Mouse (Mus musculus): ENCODE data around the gene Mfge8.

Mfge8 gene

DNA sequence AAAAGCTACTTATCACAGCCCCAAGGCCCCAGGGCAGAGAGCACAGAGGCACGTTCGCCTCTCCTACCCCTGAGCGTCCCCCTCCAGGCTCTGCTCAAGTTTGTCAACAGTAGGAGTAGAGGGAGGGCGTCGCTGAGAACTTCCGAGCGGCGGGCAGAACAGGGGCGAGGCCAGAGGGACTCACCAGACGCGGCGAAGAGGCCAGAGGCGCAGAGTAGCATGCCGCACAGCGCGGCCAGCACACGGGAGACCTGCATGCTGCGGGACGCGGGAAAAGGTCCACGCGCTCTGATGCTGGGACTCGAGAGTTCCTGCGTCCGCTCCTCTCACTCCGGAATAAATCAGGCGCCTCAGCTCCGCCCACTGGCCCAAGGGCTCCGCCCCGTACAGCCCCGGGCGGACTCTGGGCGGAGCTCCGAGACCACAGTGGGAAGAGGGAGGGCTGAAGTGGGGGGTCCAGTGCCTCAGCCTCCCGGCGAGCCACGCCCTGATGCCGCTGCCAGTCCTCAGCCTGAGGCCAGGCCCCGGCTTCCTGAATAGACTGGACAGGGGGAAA is at the start of gene Mfge8:
TSS of gene Mfge8 (minus strand) at position 350 of the 556 bp plus-strand sequence.
- peak; percentile 88 for DNase-seq (ENCODE audit: low read depth, low spot score)

DNA sequence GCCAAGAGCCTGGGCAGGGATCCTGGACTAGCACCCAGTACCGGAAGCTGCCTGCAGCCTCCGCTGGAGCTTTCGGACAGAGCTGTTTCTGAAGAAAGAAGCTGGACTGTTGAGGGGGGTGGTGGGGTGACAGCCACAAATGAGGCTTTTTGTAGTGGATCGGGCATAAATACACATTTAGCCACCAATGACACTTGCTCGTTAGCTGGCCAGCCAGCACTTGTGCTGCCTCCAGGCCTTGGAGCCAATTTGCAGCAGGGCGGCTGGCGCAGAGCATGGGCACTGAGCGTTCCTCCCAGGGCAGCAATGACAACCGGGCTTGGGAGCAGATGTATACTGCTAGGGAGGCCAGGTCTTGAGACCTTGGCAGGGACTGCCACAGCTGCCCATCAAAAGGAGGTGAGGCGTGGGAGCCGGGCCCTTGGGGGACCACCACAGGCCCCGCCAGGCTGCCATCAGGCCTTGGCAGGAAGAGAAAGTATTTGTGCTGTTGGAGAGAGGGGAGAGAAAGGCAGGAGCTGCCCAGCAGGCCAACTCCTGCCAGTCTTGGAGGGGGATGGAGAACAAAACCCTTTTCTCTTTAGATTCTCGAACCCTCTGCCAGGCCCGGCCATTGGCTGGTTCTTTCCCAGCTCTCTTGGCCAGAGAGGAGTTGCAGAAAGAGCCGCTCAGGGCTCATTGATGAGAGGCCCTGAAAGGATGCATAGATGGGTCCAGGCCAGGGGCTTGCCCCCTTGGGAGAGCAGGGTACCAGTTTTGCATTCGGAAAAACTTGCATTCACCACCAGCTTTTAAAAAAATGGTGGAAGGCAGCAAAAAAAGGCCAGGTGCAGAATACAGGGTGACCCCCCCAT is 45.9 kb upstream of the Mfge8 start:
- no peak for DNase-seq (ENCODE audit: low read depth, low spot score)

DNA sequence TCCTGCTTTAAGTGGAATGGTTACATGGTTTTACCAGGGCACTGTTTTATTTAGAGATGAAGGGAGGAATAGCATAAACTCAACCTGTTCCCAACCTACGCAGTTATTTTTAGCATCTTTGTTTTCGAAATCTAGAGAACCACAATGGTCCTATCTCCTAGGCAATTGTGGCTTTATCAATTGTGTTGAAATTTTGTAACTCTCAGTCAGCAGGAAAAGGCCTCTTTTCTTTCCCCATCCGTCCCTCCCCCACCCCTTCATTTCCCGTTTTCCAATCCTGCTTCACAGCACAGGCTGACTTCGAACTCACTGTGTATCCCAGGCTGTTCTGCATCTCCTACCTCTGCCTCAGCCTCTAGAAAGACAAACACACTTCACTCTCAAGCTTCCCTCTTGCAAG is 45.1 kb upstream of the Mfge8 start:
- no peak for DNase-seq (ENCODE audit: low read depth, low spot score)

DNA sequence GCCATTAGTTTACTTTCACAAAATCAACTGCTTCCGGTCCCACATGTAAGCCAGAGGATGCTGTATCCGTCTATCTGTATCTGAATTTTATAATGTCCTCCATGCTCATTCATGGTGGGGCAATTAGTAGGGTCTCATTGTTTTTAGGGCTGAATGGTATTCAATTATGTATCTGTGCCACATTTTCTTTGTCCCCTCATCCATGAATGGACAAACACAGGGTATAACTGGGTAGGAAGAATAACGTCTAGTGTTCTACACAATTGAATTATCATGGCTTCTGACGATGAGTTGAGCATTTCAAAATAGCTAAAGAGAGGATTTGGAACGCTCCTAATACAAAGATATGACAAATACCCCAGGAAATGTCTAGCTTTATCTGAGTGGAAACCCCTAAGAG is 42.6 kb upstream of the Mfge8 start:
- DNase-seq (ENCODE audit: low read depth, low spot score) = no peak

DNA sequence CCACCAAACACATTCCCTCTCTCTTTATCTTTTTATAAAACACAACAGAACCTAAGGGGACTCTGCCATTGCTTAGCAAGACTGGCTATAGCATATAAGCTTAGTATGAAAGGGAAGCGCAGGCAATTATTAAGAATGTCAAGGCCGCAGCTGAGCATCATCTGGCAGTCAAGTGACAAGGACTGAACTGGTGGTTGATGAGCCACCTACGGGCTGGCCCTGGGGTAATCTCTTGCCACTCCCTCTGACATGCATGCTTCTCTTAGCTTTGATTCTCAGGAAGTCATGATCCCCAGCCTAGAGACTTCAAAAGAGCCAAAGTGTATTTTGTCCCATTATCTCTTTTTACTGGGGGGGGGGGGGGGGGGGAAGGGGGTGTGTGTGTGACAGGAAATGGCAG is 41.7 kb upstream of the Mfge8 start:
- DNase-seq (ENCODE audit: low read depth, low spot score) = no peak

DNA sequence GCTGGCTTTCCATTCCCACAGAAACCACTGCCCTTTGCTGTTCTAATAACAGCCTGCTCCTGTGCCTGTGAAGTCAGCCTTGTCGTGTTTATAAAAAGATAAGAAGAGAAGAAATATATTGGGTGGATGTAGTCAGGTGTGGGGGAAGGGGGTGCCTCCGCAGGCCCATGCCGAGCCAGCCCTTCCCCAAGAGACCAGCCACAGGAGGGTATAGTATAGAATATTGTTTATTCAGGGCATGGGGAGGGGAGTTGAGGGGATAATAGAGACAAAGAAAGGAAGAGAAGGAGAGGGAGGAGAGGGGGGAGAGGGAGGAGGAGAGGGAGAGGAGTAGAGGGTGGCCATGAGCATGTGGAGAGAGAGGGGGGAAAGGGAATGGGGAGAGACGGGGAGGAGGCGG is 40.4 kb upstream of the Mfge8 start:
- no peak for DNase-seq (ENCODE audit: low read depth, low spot score)

DNA sequence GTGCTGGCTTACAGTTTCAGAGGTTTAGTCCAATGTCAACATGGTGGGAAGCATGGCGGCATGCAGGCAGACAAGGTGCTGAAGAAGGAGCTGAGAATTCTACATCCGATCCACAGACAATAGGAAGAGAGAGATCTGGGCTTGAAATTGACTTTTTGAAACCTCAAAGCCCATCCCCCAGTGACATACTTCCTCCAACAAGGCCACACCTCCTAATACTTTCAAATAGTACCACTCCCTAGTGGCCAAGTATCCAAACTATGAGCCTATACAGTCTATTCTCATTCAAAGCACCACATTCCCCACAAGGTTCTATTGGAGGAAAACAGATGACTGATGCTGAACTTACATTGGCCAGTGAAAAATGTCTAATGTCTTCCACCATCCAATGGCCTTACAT is 38.7 kb upstream of the Mfge8 start:
- DNase-seq (ENCODE audit: low read depth, low spot score) = no peak

DNA sequence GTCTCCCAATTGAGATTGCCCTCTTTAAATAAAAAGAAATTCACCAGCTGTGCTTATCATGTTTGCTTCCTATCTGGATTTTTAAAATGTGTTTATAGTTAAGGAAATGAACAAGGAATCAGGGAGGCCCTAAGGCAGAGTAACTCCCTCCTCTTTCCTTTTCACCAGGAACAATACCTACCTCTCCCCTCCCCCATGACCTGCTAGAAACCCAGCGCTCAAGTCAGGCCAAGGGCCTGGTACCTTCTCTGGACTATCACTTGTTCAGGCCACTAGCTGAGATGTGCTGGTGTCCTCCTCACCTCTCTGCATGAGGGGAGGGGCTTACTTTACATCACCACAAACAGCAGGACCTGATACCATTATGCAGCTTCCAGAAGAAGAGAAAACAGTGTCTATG is 34.6 kb upstream of the Mfge8 start:
- no peak for DNase-seq (ENCODE audit: low read depth, low spot score)

DNA sequence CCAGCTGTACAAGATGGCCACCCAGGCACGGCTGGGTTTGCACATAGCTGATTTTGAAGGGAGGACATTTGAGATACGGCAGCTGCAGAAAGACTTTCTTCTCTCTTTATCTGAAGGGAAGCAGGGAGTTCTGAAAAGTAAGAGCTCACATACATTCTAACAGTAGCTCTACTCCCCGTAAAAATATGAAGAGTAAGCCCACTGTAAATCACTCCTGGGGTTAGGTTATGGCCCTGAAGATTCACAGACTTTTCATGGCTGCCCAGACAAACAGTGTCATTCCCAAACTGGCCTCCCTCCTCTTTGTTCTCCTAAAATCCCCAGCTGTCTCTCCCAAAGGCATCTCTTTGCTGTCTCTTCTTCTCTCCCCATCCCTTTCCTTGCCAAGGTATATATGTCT is 24.9 kb upstream of the Mfge8 start:
- DNase-seq (ENCODE audit: low read depth, low spot score) = no peak

DNA sequence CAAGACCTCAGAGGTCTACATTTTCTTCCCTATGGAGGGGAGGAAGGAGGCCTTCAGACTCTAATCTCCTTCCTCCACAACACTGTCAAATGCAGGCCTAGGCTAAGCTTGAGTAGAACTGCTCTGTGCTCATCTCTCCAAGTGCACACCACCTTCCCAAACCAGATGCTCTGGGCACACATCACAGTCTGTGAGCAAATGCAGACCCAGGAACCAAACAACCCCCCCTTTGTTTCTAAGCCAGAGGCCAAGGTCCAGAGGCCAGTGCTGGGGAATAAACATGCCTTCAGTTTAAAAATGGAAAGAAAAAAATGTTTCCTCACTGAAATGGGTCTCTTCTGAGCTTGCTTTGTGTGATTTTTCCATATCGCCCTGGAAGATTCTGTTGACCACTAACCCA is 22.9 kb upstream of the Mfge8 start:
- no peak for DNase-seq (ENCODE audit: low read depth, low spot score)

DNA sequence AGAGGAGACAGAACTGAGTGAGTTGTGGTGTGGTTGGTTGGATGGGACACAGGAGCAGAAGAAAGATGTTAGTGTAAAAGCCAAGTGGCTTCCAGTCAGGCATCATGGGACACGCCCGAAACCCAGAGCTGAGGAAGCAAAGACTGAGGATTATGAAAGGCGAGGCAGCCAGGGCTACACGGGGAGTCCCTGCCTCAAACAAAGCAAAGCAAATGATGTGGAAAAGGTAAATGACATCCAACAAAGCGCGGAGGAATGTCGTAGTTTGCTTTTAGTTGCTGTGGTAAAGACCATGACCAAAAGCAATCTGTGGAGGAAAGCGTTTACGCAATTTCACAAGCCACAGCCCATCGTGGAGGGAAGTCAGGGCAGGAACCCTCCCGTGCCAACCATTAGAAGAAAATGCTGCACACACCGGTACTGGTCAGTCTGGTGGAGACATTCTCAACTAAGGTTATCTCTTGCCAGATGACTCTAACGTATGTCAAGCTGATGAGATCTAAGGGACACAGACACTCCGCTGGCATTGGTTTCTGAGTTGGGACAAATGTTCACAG is 18.2 kb upstream of the Mfge8 start:
- no peak for DNase-seq (ENCODE audit: low read depth, low spot score)

DNA sequence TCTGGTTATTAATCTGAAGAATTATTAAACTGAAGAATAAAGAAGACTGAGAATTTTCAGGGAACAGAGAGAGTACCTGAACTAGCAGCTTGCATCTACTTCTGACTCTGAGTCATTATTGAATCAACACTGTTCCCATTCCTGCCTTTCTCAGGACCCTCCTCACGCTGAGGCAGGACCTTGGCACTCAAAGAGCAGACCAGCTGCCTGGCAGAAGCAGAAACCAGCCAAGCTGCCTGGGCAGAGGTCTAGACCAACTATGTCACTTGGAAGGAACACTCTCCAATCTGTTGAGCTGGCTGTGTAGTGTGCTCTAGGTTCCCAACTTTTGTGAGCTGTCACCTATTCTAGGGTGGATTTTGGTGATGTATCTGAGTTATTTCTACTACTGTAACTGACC is 10.5 kb upstream of the Mfge8 start:
- no peak for DNase-seq (ENCODE audit: low read depth, low spot score)

DNA sequence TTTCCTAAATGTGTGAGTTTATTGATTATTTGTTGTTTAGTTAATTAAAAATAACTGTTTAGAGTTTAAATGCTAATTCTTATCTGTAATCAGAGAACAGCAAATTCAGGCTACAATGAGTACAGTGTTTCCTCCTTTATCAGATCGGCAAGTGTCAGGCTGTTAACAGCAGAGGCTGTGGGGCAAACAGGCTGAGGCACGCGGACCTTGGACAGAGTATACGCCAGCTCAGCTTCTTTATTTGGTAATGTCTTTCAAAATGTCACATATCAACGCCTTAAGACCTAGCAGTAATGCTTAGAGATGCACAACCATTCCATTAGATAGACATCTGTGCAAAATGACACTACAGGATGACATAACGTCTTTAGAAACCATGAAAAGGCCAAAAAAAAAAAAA is 662 bp upstream of the Mfge8 start:
- DNase-seq (ENCODE audit: low read depth, low spot score) = no peak

DNA sequence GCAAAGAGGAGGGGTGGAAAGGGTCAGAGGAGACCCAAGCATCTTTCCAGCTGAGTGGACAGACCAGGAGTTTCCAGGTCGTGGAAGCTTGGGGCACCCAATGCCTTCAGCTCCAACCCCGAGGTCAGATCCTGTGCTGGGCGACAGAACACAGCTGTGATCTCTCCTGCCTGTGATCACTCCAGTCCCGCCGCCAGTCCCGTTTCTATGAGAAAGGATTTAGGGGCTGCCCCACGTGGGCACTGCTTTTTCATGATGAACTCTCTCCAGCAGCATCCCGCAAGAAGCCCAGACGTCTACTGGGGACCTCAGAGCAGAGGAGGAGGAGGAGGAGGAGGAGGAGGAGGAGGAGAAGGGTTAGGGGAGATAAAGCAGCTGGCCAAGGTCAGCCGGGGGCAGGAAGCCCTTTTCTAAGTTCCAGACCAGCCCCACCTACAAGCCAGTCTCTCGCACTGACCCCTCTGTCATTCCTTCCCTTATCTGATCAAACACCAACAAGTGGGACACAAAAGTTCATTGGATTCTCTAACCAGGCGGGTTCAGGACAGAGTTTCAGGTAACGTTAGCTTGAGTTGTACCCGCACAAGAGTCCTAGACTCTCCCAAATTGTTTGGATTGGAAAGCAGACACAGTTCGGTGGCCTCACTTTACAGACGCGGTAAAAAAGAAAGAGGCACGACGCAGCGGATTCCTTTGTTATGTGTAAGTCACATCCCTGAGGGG is 768 bp downstream of the Mfge8 start:
- no peak for DNase-seq (ENCODE audit: low read depth, low spot score)

DNA sequence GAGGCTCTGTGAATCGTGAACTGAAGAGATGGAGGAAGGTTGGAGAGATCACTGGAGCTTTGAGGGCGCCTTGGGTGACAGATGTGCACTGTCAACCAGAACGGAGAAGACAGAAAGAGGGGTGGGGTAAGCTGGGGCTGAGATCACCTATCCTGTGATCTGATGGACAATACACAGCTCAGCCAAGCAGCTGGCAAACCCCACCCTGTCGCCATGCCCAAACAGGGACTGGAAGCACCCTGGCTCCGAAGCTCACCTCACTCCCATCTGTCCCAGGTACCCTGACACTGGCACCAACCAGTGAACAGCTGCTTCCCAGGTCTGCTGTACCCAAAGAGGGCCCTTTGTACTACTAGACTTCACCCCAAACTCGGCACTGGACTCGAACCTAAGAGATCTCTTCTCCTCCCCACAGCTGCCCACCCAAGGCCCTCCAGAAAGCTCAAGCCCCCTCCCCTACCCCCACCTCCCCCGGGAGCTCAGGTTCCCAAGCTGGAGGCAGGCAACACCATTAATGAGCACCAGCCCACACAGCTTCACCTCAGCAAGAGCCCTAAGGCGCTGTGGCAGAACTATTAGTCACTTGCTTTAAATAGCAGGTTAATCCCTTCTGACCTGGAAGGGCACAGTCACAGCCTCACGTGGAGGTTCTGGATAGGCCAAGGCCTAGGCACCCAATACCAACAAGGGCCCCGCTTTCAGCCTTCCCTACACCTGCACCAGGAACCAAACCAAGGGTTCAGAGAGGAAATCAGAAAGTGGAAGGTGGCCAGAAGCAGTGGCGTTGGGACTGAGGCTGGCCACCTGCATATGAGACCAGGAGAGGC is 1.6 kb downstream of the Mfge8 start:
- DNase-seq (ENCODE audit: low read depth, low spot score) = no peak

DNA sequence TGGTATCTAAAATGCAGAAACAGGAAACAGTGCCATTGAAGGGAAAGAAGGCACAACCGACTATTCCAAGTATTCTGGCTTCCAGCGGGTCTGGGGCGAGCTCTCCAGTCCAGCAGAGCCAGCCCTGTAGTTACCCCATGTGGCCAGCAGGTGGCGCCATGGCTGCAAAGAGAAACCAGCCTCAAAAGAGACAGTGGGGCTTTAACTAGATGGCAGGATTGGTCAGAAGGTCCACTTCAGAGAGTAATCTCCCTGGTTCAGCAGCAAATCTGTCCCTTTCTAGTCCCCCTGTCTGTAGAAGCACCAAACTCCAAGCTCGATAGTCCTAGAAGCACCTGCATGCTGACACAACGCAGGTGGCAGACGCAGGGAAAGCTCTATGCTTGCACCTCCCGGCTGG is 8.0 kb downstream of the Mfge8 start:
- peak; percentile 64 for DNase-seq (ENCODE audit: low read depth, low spot score)

DNA sequence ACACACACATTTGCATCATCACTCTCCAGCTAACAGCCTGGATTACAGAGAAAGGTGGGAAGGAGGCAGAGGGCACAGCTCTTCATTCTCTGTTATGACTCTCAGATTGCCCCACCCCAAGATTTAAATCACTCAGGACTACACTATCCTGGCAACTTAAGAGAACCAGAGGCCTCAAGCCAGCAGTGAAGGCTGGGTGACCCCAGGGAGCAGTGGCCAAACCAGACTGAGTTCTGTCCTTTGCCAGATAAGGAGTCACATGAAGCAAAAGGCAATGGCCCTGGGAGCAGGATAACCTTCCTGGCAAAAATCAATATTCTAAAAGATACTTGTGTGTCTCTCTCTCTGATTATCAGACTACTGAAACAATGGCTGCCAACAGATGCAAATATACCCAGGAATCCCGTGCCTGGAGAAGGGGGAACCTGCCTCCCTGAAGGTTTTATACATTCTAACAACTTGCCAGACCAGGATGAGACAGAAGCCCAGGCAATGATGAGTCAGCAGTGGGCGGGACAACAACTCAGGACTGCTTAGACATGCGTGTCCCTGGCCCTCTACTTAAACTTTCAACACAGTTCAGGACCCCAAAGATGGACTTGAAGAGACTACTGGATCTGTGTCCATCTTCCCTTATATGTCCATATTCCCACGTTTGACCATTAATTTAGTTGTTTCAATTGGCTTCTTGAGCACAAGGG is 8.8 kb downstream of the Mfge8 start:
- DNase-seq (ENCODE audit: low read depth, low spot score) = no peak

DNA sequence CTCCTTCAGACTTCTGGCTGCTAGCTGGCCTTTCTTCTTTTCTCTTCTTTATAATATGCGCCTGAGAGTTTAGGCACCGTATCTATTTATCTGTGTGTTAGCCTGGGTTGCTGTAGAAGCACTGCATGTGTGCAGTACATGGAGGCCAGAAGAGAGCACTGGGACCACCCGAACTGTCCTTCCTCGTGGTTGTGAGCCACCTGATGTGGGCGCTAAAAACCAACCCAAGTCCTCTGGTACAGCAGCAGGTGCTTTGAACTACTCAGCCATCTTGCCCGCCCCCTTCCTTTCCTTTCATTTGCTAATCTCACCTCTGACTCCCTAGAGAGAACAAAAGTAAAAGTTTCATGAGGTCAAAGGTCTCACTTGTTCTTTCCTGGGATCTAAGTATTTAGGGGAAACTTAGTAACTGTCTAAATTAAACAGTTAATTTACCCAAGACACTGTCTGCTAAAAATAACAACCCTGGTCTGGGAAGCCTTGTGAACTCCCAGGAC is 9.5 kb downstream of the Mfge8 start:
- DNase-seq (ENCODE audit: low read depth, low spot score) = no peak

DNA sequence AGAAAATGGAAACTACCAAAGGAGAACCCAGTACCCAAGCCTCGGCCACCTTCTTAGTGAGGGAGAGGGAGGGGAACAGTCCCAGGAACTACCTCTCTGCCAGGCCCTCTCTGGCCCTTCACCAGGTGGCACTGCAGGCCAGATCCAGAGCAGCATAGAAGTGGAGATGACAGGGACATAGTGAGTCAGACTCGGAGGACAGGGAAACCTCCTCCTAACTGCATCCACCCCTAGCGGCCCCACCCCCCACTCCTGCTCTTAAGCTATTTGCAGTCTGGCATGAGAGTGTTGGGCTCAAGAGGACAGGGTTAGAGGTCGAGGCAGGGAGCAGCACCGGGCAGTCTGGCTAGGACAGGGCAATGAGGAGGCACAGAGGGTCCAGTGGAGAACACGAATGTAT is 15.5 kb downstream of the Mfge8 start:
- no peak for DNase-seq (ENCODE audit: low read depth, low spot score)

DNA sequence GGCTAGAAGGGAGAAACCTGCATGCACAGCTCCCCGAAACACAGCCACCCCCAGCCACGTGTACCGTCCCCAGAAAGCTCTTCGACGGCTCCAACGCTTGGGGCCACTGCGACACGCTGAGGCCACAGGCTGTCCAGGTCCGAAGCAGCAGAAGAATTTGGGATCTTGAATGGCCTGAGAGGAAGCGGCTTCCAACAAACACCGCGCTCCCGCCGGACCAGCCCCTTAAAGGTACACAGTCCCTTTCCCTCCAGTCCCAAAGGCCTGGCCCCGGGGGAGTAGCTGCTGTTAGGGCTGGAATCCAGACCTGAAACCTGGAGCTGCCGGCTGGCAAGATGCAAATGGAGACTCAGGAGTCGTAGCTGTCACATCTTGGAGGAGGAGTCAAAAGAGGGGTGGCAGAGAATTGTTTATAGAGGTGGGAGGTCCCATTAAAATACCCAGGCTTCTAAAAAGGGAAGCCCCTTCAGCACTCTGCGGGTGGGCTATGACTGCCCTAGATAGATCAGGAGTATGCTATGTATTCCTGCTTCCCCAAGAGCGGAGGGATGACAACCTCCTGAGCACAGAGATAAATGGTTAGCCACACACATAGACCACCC is 17.9 kb downstream of the Mfge8 start, which contains the start of gene Hapln3:
TSS of gene Hapln3 (minus strand) at position 176 of the 602 bp plus-strand sequence.
- no peak for DNase-seq (ENCODE audit: low read depth, low spot score)
